ENCODE assay signal across 18 mouse cellular contexts in the genomic region with DNA sequence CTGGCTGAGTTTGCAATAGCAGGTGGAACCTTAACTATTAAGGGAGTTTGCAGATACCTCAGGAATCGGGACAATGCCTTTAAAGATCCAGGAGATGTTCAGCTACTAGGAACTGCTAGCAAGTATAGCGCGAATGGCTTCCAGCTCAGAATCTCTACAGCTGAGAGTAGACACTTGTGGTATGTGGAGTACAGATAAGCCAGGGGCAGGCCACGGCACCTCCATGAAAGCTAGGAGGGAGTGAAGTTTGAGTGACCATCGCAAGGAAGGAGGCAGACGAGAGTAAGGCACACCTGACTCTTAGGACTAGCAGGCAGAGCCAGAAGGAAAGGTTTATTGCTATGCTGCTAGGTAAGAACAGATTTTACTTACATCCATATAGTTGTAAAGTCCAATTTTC. TPM values are rescaled to one million over a fixed set of nuclear protein-coding genes. Genes with fewer than 3 reads are reported as not detected.
DNase-seq lines count a peak whose midpoint lies in the region; ATAC-seq and TF ChIP-seq lines count a peak whose summit lies in the region.
"Had no signal": no experiment of that assay in that cellular context is flagged by ENCODE, and none has a peak within 500 bp of the region (broad histone marks: within the 10 kb centered on the region; RNA-seq: fewer than 3 reads in every experiment).

No protein-coding gene starts in this region.

- no peak for TF ChIP-seq CTCF in liver, postnatal 0 days (IDR thresholded peaks at IDR 0.05; ENCODE audit: low read depth)

- H3K4me1 ChIP-seq in kidney, embryonic 15.5 days: peaks cover 35% of the 10 kb centered on the region
- peaks cover 76% of the 10 kb centered on the region for H3K4me1 ChIP-seq in erythroblast, embryonic 14.5 days (ENCODE audit: control insufficient read depth)
- peaks cover 17% of the 10 kb centered on the region for H3K4me1 ChIP-seq in liver, postnatal 0 days (ENCODE audit: insufficient read depth)

- H3K9me3 ChIP-seq in kidney, embryonic 15.5 days (replicated peaks): no peaks in the 10 kb centered on the region
- H3K9me3 ChIP-seq in erythroblast, embryonic 14.5 days (ENCODE audit: control insufficient read depth, low read length): no peaks in the 10 kb centered on the region; the same call in 1 of the 2 replicates
- H3K9me3 ChIP-seq in liver, postnatal 0 days (ENCODE audit: low read length): no peaks in the 10 kb centered on the region
- H3K9me3 ChIP-seq: hindbrain, embryonic 13.5 days; limb, embryonic 15.5 days; neural tube, embryonic 15.5 days had no signal

- 81% methylated on average over 6 of the region's 6 CpGs for WGBS in kidney, embryonic 15.5 days
- 62% methylated on average over 6 of the region's 6 CpGs for WGBS in liver, postnatal 0 days (ENCODE audit: insufficient replicate concordance)

- no peak for TF ChIP-seq EP300 in liver, postnatal 0 days (IDR thresholded peaks at IDR 0.05; ENCODE audit: low read depth)

- DNase-seq in kidney, postnatal 4 days: no peak
- DNase-seq in c-Kit-positive CD71-positive TER-119-positive erythroid progenitor cells, embryonic 14.5 days (ENCODE audit: low spot score): peak; percentile 47
- DNase-seq in liver, postnatal 0 days: peak; percentile 34
- DNase-seq in natural killer cell, adult 2 months (ENCODE audit: low spot score in 2 of 2): no peak
- DNase-seq: adrenal gland, postnatal 10 days; cerebellum, postnatal 14 days; heart, adult 2 months; kidney, adult 2 months; lung, postnatal 4 days; retina, postnatal 1 day; spleen, adult 18-20 months; thymus, postnatal 14 days had no signal

- no peak overlapping the region for H3K9ac ChIP-seq in kidney, embryonic 15.5 days
- no peak overlapping the region for H3K9ac ChIP-seq in liver, postnatal 0 days (replicated peaks)
- H3K9ac ChIP-seq: hindbrain, embryonic 13.5 days; limb, embryonic 15.5 days; neural tube, embryonic 15.5 days had no signal

- H3K27ac ChIP-seq in kidney, embryonic 15.5 days: no peak overlapping the region
- 0 out of 2 replicates have a peak overlapping the region, but pooled peaks have one; percentile 29 for H3K27ac ChIP-seq in liver, postnatal 0 days (ENCODE audit: low read depth)
- H3K27ac ChIP-seq: heart, adult 2 months; hindbrain, embryonic 13.5 days; limb, embryonic 15.5 days; neural tube, embryonic 15.5 days had no signal

- H3K4me2 ChIP-seq in kidney, embryonic 15.5 days: peak overlapping the region; percentile 15
- H3K4me2 ChIP-seq in liver, postnatal 0 days (ENCODE audit: low read depth, low read length): peak overlapping the region; percentile 30; the same call in 1 of the 2 replicates
- H3K4me2 ChIP-seq: limb, embryonic 15.5 days; neural tube, embryonic 15.5 days had no signal

- H3K36me3 ChIP-seq in kidney, embryonic 15.5 days: peaks cover 77% of the 10 kb centered on the region
- H3K36me3 ChIP-seq in erythroblast, embryonic 14.5 days (ENCODE audit: control insufficient read depth): peaks cover 94% of the 10 kb centered on the region
- peaks cover 85% of the 10 kb centered on the region for H3K36me3 ChIP-seq in liver, postnatal 0 days (replicated peaks; ENCODE audit: insufficient read depth, low read length)

- ATAC-seq in kidney, embryonic 15.5 days (replicated peaks; ENCODE audit: low FRiP score): no peak
- ATAC-seq in liver, postnatal 0 days: no peak
- ATAC-seq in activated CD4-positive, CD25-positive, alpha-beta regulatory T cell, adult 4 months: no peak

- no peak overlapping the region for H3K4me3 ChIP-seq in kidney, embryonic 15.5 days (replicated peaks)
- peak overlapping the region; percentile 29 for H3K4me3 ChIP-seq in erythroblast, embryonic 14.5 days (replicated peaks)
- no peak overlapping the region for H3K4me3 ChIP-seq in liver, postnatal 0 days (ENCODE audit: low read depth, low read length)
- H3K4me3 ChIP-seq: heart, adult 2 months; hindbrain, embryonic 13.5 days; limb, embryonic 15.5 days; neural tube, embryonic 15.5 days had no signal

- H3K27me3 ChIP-seq in kidney, embryonic 15.5 days: no peaks in the 10 kb centered on the region
- H3K27me3 ChIP-seq in erythroblast, embryonic 14.5 days (ENCODE audit: control insufficient read depth): no peaks in the 10 kb centered on the region; the same call in 1 of the 2 replicates
- no peaks in the 10 kb centered on the region for H3K27me3 ChIP-seq in liver, postnatal 0 days (ENCODE audit: insufficient read depth, low read length)
- H3K27me3 ChIP-seq: hindbrain, embryonic 13.5 days; limb, embryonic 15.5 days; neural tube, embryonic 15.5 days had no signal

RNA-seq across cellular contexts. Expression of gene Hnrnpa1, which starts 5.4 kb away (rescaled TPM):
- 1,025 and 1,038 TPM in 2 replicates for polyA plus RNA-seq in kidney, embryonic 15.5 days (2015; fragmentation: Nextera tagmentation; extraction: Ambion mirVana)
- polyA plus RNA-seq in erythroblast, embryonic 14.5 days (2012): 6.0 and 6.4 TPM in 2 replicates
- 126 and 151 TPM in 2 replicates for polyA plus RNA-seq in liver, postnatal 0 days (2015; fragmentation: Nextera tagmentation; extraction: Ambion mirVana)
- polyA plus RNA-seq in activated CD4-positive, CD25-positive, alpha-beta regulatory T cell, adult 4 months (2017; shearing (Covaris generic)): 100 to 1,000 TPM; 335 to 345 TPM

RNA-seq across cellular contexts. Expression of gene Cbx5, which starts 6.0 kb away (rescaled TPM):
- 124 and 125 TPM in 2 replicates for polyA plus RNA-seq in kidney, embryonic 15.5 days (2015; fragmentation: Nextera tagmentation; extraction: Ambion mirVana)
- polyA plus RNA-seq in erythroblast, embryonic 14.5 days (2012): 0.74 and 0.95 TPM in 2 replicates
- 19.0 and 23.3 TPM in 2 replicates for polyA plus RNA-seq in liver, postnatal 0 days (2015; fragmentation: Nextera tagmentation; extraction: Ambion mirVana)
- polyA plus RNA-seq in activated CD4-positive, CD25-positive, alpha-beta regulatory T cell, adult 4 months (2017; shearing (Covaris generic)): 10 to 100 TPM; 30.9 to 34.2 TPM

RNA-seq across cellular contexts. Expression of gene Nfe2, which starts 12.6 kb away (rescaled TPM):
- 5.1 and 6.2 TPM in 2 replicates for polyA plus RNA-seq in kidney, embryonic 15.5 days (2015; fragmentation: Nextera tagmentation; extraction: Ambion mirVana)
- polyA plus RNA-seq in erythroblast, embryonic 14.5 days (2012): 46.0 and 48.8 TPM in 2 replicates
- polyA plus RNA-seq in liver, postnatal 0 days (2015; fragmentation: Nextera tagmentation; extraction: Ambion mirVana): 85.8 and 89.1 TPM in 2 replicates
- 1 to 10 TPM; 1.2 TPM for polyA plus RNA-seq in activated CD4-positive, CD25-positive, alpha-beta regulatory T cell, adult 4 months (2017; shearing (Covaris generic))

RNA-seq across cellular contexts. Expression of gene Copz1, which starts 26.9 kb away (rescaled TPM):
- 298 and 300 TPM in 2 replicates for polyA plus RNA-seq in kidney, embryonic 15.5 days (2015; fragmentation: Nextera tagmentation; extraction: Ambion mirVana)
- polyA plus RNA-seq in erythroblast, embryonic 14.5 days (2012): 8.2 and 9.1 TPM in 2 replicates
- 110 and 121 TPM in 2 replicates for polyA plus RNA-seq in liver, postnatal 0 days (2015; fragmentation: Nextera tagmentation; extraction: Ambion mirVana)
- 100 to 1,000 TPM; 231 to 266 TPM for polyA plus RNA-seq in activated CD4-positive, CD25-positive, alpha-beta regulatory T cell, adult 4 months (2017; shearing (Covaris generic))

Comparison
In these comparisons a context has a peak if more than half of its experiments do, and no peak if none do; other contexts are left out.
1. DNase-seq: peak in c-Kit-positive CD71-positive TER-119-positive erythroid progenitor cells, embryonic 14.5 days (single experiment) and liver, postnatal 0 days (single experiment); none in kidney, postnatal 4 days (0 of 2) and natural killer cell, adult 2 months (0 of 2).
2. RNA of gene Hnrnpa1, which starts 5.4 kb away (polyA plus RNA-seq): 1,025 to 1,038 TPM in kidney, embryonic 15.5 days, 335 to 345 TPM in activated CD4-positive, CD25-positive, alpha-beta regulatory T cell, adult 4 months and 126 to 151 TPM in liver, postnatal 0 days; 6.0 to 6.4 TPM in erythroblast, embryonic 14.5 days; every median in the first group is over 10 times any median in the second.
3. RNA of gene Cbx5, which starts 6.0 kb away (polyA plus RNA-seq): 124 to 125 TPM in kidney, embryonic 15.5 days, 30.9 to 34.2 TPM in activated CD4-positive, CD25-positive, alpha-beta regulatory T cell, adult 4 months and 19.0 to 23.3 TPM in liver, postnatal 0 days; 0.74 to 0.95 TPM in erythroblast, embryonic 14.5 days; every median in the first group is over 10 times any median in the second.